Mouse (Mus musculus) MEL (cell line): Measurements from ENCODE around the gene Ormdl1. TPM values are rescaled to one million over a fixed set of nuclear protein-coding genes. Genes with fewer than 3 reads are reported as not detected.
"Not testable (repeated sequence)": the region's sequence is repeated elsewhere in the genome, so short reads cannot be mapped to it uniquely, and the experiment has no call there.

ENCODE experiments used
- DNase-seq: peaks from one replicate; pipeline ENCODE4 v3.0.0; 2011; ENCODE audit warnings: low read depth, low spot score
- H3K27ac ChIP-seq: 2 replicates; pipeline ENCODE4 v1.5.1; 2012; ENCODE audit warnings: low read depth, mild to moderate bottlenecking, control low read depth, low read length, moderate library complexity; ENCODE audit not compliant: control insufficient read depth
- H3K27me3 ChIP-seq, 2 experiments: fragments of 150-350 bp in 1 of 2; sonication (generic) in 1 of 2; 2 replicates each; pipeline ENCODE4 v1.6.1; 2012; ENCODE audit warnings: low read length in 2 of 2, mild to moderate bottlenecking in 2 of 2, improper control_type of control experiment in 1 of 2, moderate library complexity in 1 of 2; ENCODE audit not compliant: insufficient read depth in 2 of 2, control insufficient read depth in 1 of 2
- H3K36me3 ChIP-seq, 2 experiments: 2 replicates each; pipeline ENCODE4 v1.6.1; 2012 to 2014; ENCODE audit warnings: low read length in 2 of 2, improper control_type of control experiment in 1 of 2, inconsistent platforms in 1 of 2, mild to moderate bottlenecking in 1 of 2; ENCODE audit not compliant: insufficient read depth in 2 of 2, control insufficient read depth in 1 of 2
- H3K4me1 ChIP-seq, 2 experiments: fragments of 150-350 bp in 1 of 2; sonication (generic) in 1 of 2; 2 replicates each; pipeline ENCODE4 v1.6.1; 2012; ENCODE audit warnings: low read length in 2 of 2, improper control_type of control experiment in 1 of 2, mild to moderate bottlenecking in 1 of 2; ENCODE audit not compliant: insufficient read depth in 2 of 2, control insufficient read depth in 1 of 2
- H3K4me3 ChIP-seq, 2 experiments: fragments of 150-350 bp in 1 of 2; sonication (generic) in 1 of 2; 2 replicates each; pipeline ENCODE4 v1.5.1; 2012; ENCODE audit warnings: low read depth in 2 of 2, low read length in 2 of 2, mild to moderate bottlenecking in 2 of 2, moderate library complexity in 2 of 2, control low read depth in 1 of 2, improper control_type of control experiment in 1 of 2; ENCODE audit not compliant: control insufficient read depth in 1 of 2, insufficient read depth in 1 of 2
- H3K79me2 ChIP-seq: 2 replicates; pipeline ENCODE4 v1.6.1; 2012; ENCODE audit warnings: mild to moderate bottlenecking, low read length, moderate library complexity; ENCODE audit not compliant: control insufficient read depth, poor library complexity, insufficient read depth
- H3K9ac ChIP-seq: 2 replicates; pipeline ENCODE4 v1.6.1; 2012; ENCODE audit warnings: low read depth, mild to moderate bottlenecking, control low read depth, low read length, moderate library complexity; ENCODE audit not compliant: control insufficient read depth, poor library complexity, severe bottlenecking
- H3K9me3 ChIP-seq: fragments of 150-350 bp; sonication (generic); replicated peaks from 2 replicates; pipeline ENCODE4 v1.6.1; 2012; ENCODE audit warnings: mild to moderate bottlenecking, low read length, improper control_type of control experiment, moderate library complexity; ENCODE audit not compliant: insufficient read depth
- BHLHE40 ChIP-seq: IDR thresholded peaks from 2 replicates; pipeline ENCODE4 v1.6.1; 2012; ENCODE audit warnings: low read depth, mild to moderate bottlenecking, inconsistent platforms, low read length, improper control_type of control experiment, borderline replicate concordance
- CHD2 ChIP-seq: IDR thresholded peaks from 2 replicates; pipeline ENCODE4 v1.6.1; 2011; ENCODE audit warnings: low read length, improper control_type of control experiment
- E2F4 ChIP-seq: IDR thresholded peaks from 2 replicates; pipeline ENCODE4 v1.6.1; 2011; ENCODE audit warnings: low read depth, low read length, improper control_type of control experiment, borderline replicate concordance
- ELF1 ChIP-seq: IDR thresholded peaks from 2 replicates; pipeline ENCODE4 v1.6.1; 2014; ENCODE audit warnings: low read depth, mild to moderate bottlenecking, inconsistent platforms, low read length, improper control_type of control experiment, moderate library complexity
- EP300 ChIP-seq, 2 experiments: IDR thresholded peaks; 2 replicates each; pipeline ENCODE4 v1.6.1; 2011; ENCODE audit warnings: improper control_type of control experiment in 2 of 2, low read length in 2 of 2, low read depth in 1 of 2, mild to moderate bottlenecking in 1 of 2
- ETS1 ChIP-seq: IDR thresholded peaks from 2 replicates; pipeline ENCODE4 v1.6.1; 2012; ENCODE audit warnings: low read depth, mild to moderate bottlenecking, inconsistent platforms, low read length, improper control_type of control experiment, moderate library complexity
- GABPA ChIP-seq: IDR thresholded peaks from 2 replicates; pipeline ENCODE4 v1.6.1; 2012; ENCODE audit warnings: low read depth, mild to moderate bottlenecking, inconsistent platforms, low read length, improper control_type of control experiment, moderate library complexity
- GATA1 ChIP-seq: IDR thresholded peaks from 2 replicates; pipeline ENCODE4 v1.6.1; 2011; ENCODE audit warnings: low read depth, low read length, improper control_type of control experiment
- HCFC1 ChIP-seq: IDR thresholded peaks from 2 replicates; pipeline ENCODE4 v1.6.1; 2012; ENCODE audit warnings: low read depth, mild to moderate bottlenecking, inconsistent platforms, low read length, improper control_type of control experiment, moderate library complexity
- JUND ChIP-seq: IDR thresholded peaks from 2 replicates; pipeline ENCODE4 v1.6.1; 2011; ENCODE audit warnings: low read depth, mild to moderate bottlenecking, improper control_type of control experiment, low read length
- MEF2A ChIP-seq: IDR thresholded peaks from 2 replicates; pipeline ENCODE4 v1.6.1; 2014; ENCODE audit warnings: low read depth, mild to moderate bottlenecking, inconsistent platforms, low read length, improper control_type of control experiment; ENCODE audit not compliant: poor library complexity, insufficient replicate concordance, severe bottlenecking; ENCODE audit errors: extremely low read depth
- MXI1 ChIP-seq: IDR thresholded peaks from 2 replicates; pipeline ENCODE4 v1.6.1; 2011; ENCODE audit warnings: mild to moderate bottlenecking, low read depth, low read length, improper control_type of control experiment
- MYC ChIP-seq: IDR thresholded peaks from 2 replicates; pipeline ENCODE4 v1.6.1; 2011; ENCODE audit warnings: low read depth, mild to moderate bottlenecking, low read length, improper control_type of control experiment, moderate library complexity
- NELFE ChIP-seq: IDR thresholded peaks from 2 replicates; pipeline ENCODE4 v1.6.1; 2011; ENCODE audit warnings: low read depth, low read length, improper control_type of control experiment
- NRF1 ChIP-seq: IDR thresholded peaks from 2 replicates; pipeline ENCODE4 v1.6.1; 2014; ENCODE audit warnings: low read depth, mild to moderate bottlenecking, inconsistent platforms, low read length, improper control_type of control experiment, moderate library complexity; ENCODE audit not compliant: poor library complexity, insufficient read depth, severe bottlenecking
- POLR2AphosphoS2 ChIP-seq: IDR thresholded peaks from 2 replicates; pipeline ENCODE4 v1.6.1; 2011; ENCODE audit warnings: low read length, improper control_type of control experiment
- SIN3A ChIP-seq: IDR thresholded peaks from 2 replicates; pipeline ENCODE4 v1.6.1; 2012; ENCODE audit warnings: low read length, improper control_type of control experiment, inconsistent platforms
- SMC3 ChIP-seq: IDR thresholded peaks from 2 replicates; pipeline ENCODE4 v1.6.1; 2011; ENCODE audit warnings: low read depth, low read length, improper control_type of control experiment
- TCF12 ChIP-seq: IDR thresholded peaks from 2 replicates; pipeline ENCODE4 v1.6.1; 2014; ENCODE audit warnings: low read depth, mild to moderate bottlenecking, inconsistent platforms, low read length, improper control_type of control experiment, moderate library complexity
- ZC3H11A ChIP-seq: IDR thresholded peaks from 2 replicates; pipeline ENCODE4 v1.6.1; 2012; ENCODE audit warnings: low read depth, mild to moderate bottlenecking, inconsistent platforms, low read length, improper control_type of control experiment
- ZMIZ1 ChIP-seq: IDR thresholded peaks from 2 replicates; pipeline ENCODE4 v1.6.1; 2012; ENCODE audit warnings: low read depth, mild to moderate bottlenecking, inconsistent platforms, low read length, improper control_type of control experiment, moderate library complexity
- polyA plus RNA-seq, 2 experiments: library from polyadenylated mRNA; stranded (reverse) in 1 of 2; unstranded in 1 of 2; fragments of >175 nt in 1 of 2; fragments of >200 nt in 1 of 2; gene quantifications; 2 replicates each; pipeline versions ENCODE4 v1.2.1 to v1.2.4; 2012; ENCODE audit warnings: low replicate concordance in 2 of 2, low read depth in 1 of 2; ENCODE audit not compliant: insufficient read length in 2 of 2, insufficient read depth in 1 of 2, missing spikeins in 1 of 2
- total RNA-seq: library from RNA; depleted of rRNA; stranded (reverse); fragments of 300-350 nt; gene quantifications from 2 replicates; pipeline ENCODE4 v1.2.3, GENCODE M21; 2012

The Ormdl1 gene
- total and polyA plus RNA-seq, 3 experiments = 19.9 to 128 (median 31.0) TPM

DNA sequence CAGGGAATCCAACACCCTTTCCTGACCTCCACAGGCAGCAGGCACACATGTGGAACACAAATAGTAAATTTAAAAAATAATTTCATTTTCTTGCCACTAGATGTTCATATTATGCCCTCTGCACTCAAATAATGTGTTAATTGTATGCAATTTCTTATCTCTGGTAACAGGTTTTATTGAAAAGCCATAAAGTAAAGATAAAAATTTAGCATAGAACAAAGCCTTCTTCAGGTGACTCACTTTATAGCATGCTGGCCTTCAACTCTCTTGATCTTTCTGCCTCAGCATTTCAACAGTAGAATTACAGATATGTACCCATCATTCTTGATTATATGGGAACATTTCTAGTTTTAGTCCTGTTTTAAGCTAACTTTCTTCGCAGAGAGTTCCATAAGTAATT lies 27.4 kb downstream of the Ormdl1 start:
- TF ChIP-seq MXI1 (no peak), ELF1 (no peak), ZMIZ1 (no peak), NRF1 (no peak), SMC3 (no peak), GATA1 (peak; percentile 57; the same call in 1 of the 2 replicates), JUND (no peak), NELFE (no peak), ZC3H11A (no peak), HCFC1 (no peak), CHD2 (no peak), EP300 (IDR thresholded peaks at IDR 0.05; ENCODE audit: low read depth in 1 of 2, low read length in 2 of 2) (peak; percentile 61 to 69; a peak in 2 of 4 replicates), TCF12 (peak; percentile 80), BHLHE40 (no peak), MEF2A (no peak), MYC (no peak), E2F4 (no peak)
- Histone ChIP-seq H3K9me3 (no peaks in the 10 kb centered on the region), H3K4me3 (no peak overlapping the region), H3K9ac (no peak overlapping the region), H3K79me2 (no peaks in the 10 kb centered on the region), H3K27ac (peak overlapping the region; percentile 73), H3K27me3 (no peaks in the 10 kb centered on the region), H3K4me1 (peaks cover 2 to 27% of the 10 kb centered on the region in 2 experiments; a peak in 2 of 4 replicates), H3K36me3 (peaks cover 0 to 11% of the 10 kb centered on the region in 2 experiments; a peak in 3 of 4 replicates)
- DNase-seq = peak; percentile 36

DNA sequence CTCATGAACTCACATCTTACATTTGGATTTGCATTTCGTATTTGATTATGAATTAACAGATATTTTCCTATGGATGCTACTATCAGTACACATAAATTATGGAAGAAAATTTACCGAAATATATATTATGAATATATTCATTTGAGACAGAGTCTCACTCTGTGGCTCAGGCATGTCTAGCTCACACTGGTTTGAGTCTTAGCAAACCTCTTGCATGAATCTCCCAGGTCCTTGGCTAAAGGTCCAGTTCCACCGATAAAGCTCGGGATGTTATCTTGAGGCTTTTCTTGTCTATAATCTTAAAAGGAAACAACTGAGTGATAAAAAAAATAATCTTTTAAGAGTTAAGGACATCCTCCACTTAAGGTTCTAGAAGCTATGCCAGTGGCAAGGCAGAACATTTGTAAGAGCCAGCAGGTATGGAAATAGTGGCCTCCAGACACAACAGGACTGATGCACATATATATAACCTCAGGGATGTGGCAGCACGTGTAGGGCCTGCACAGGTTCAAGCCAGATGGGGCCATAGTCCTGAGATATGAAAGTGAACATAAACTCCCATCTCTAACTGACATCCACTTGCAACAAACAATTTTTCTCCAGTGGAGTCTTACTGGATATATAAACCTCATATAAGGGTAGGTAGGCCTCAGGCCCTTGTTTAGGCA lies 28.1 kb downstream of the Ormdl1 start:
- no peak for DNase-seq
- H3K4me3 ChIP-seq = no peak overlapping the region
- no peak overlapping the region for H3K9ac ChIP-seq
- H3K9me3 ChIP-seq = no peaks in the 10 kb centered on the region
- no peaks in the 10 kb centered on the region for H3K27me3 ChIP-seq
- H3K27ac ChIP-seq = no peak overlapping the region
- H3K36me3 ChIP-seq = peaks cover 0 to 11% of the 10 kb centered on the region in 2 experiments; a peak in 3 of 4 replicates
- H3K79me2 ChIP-seq = no peaks in the 10 kb centered on the region
- H3K4me1 ChIP-seq = peaks cover 2 to 27% of the 10 kb centered on the region in 2 experiments; a peak in 2 of 4 replicates
- TF ChIP-seq POLR2AphosphoS2 (no peak), BHLHE40 (no peak), ETS1 (no peak), CHD2 (no peak), SIN3A (no peak), TCF12 (no peak), GABPA (no peak)

DNA sequence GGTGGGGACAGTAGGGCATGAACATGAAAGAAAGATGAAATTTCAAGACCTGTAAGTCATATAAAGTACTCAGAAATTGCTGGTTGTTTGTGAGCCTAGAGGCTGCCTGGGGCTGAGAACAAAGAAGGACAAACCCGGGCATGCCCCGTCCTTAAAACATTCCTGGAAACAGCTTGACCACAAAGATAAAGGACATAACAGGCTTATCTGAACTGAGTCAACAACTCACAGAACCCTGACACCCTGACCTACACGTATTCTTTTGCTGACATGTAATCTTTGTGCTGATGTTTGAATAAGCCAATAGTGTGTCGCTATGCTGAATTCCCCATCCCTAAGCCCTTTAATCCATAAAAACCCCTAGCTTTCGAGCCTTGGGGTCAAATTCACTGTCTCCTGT lies 36.6 kb downstream of the Ormdl1 start:
- H3K27me3 ChIP-seq, H3K4me1 ChIP-seq, DNase-seq, H3K4me3 ChIP-seq, H3K36me3 ChIP-seq, H3K79me2 ChIP-seq, H3K9ac ChIP-seq, H3K27ac ChIP-seq, H3K9me3 ChIP-seq: not testable (repeated sequence)
